Mouse (Mus musculus): ENCODE data around the gene Nudt4. TPM values are rescaled to one million over a fixed set of nuclear protein-coding genes. Genes with fewer than 3 reads are reported as not detected.

Gene Nudt4
- polyA plus RNA-seq, 1 experiment from 2014 or later = 91.2 TPM

DNA sequence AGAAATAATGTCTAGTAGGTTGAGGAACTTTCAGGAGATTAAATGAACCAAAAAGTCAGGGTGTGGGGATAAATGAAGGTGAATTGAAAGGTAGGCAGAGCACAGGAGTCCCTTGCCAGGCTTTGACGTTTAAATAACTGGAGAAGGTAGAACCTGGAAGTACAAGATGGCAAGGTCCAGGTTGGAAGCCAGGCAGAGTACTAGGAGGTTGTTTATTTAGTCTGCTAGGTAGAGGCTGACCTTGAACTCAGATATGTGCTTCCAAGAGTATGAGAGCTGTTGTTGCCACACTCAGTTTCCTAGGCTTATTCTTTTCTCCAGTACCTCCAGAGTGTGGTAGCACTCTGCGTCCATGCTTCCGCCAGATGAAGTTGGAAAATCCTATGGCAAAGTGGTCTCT lies 24.1 kb downstream of the Nudt4 start:
- DNase-seq = no peak
- no peak overlapping the region for H3K4me2 ChIP-seq
- ATAC-seq (ENCODE audit: insufficient read depth) = no peak
- no peak overlapping the region for H3K4me3 ChIP-seq (ENCODE audit: low read depth, low read length)
- no peaks in the 10 kb centered on the region for H3K9me3 ChIP-seq (ENCODE audit: low read depth, low read length)
- H3K4me1 ChIP-seq (ENCODE audit: insufficient read depth) = no peaks in the 10 kb centered on the region
- TF ChIP-seq CTCF (IDR thresholded peaks at IDR 0.05; ENCODE audit: low read depth) = no peak
- peaks cover 20% of the 10 kb centered on the region for H3K36me3 ChIP-seq (ENCODE audit: insufficient read depth)
- H3K9ac ChIP-seq = no peak overlapping the region
- no peaks in the 10 kb centered on the region for H3K27me3 ChIP-seq (ENCODE audit: insufficient read depth, low read length)
- WGBS = 84% methylated on average over 3 of the region's 3 CpGs
- no peak overlapping the region for H3K27ac ChIP-seq (ENCODE audit: low read depth)

DNA sequence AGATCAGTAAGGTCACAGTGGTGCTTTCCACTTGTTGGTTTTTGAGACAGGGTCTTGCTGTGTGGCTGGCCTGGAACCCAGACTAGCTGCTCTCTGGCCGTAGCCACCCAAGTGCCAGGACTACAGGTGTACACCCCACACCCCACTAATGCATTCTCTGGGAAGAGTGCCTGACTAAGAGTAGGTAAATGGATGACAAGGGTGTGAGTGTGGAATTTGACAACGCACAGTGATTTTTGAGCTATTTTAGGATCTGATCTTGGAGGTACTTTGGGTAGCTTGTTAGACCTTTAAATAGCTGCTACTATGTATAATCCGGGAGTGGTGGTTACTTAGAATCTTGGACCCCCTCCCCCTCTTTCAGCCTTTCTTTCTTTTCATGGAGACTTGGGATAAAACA lies 24.7 kb downstream of the Nudt4 start:
- Histone ChIP-seq H3K9me3 (ENCODE audit: low read depth, low read length) (no peaks in the 10 kb centered on the region), H3K27me3 (ENCODE audit: insufficient read depth, low read length) (no peaks in the 10 kb centered on the region), H3K4me1 (ENCODE audit: insufficient read depth) (no peaks in the 10 kb centered on the region), H3K4me2 (no peak overlapping the region), H3K4me3 (ENCODE audit: low read depth, low read length) (no peak overlapping the region), H3K27ac (ENCODE audit: low read depth) (no peak overlapping the region), H3K9ac (no peak overlapping the region), H3K36me3 (ENCODE audit: insufficient read depth) (peaks cover 14% of the 10 kb centered on the region)
- 83% methylated on average over 3 of the region's 3 CpGs for whole genome bisulfite sequencing
- no peak for TF ChIP-seq CTCF (IDR thresholded peaks at IDR 0.05; ENCODE audit: low read depth)
- DNase-seq (no peak), ATAC-seq (ENCODE audit: insufficient read depth) (no peak)

GRCm38 (mm10) chr10:95536222-95536541 lies 27.8 kb downstream of the Nudt4 start:
- Histone ChIP-seq H3K4me3 (ENCODE audit: low read depth, low read length) (no peak overlapping the region), H3K4me1 (ENCODE audit: insufficient read depth) (no peaks in the 10 kb centered on the region), H3K4me2 (no peak overlapping the region), H3K9me3 (ENCODE audit: low read depth, low read length) (no peaks in the 10 kb centered on the region), H3K27me3 (ENCODE audit: insufficient read depth, low read length) (no peaks in the 10 kb centered on the region), H3K27ac (ENCODE audit: low read depth) (no peak overlapping the region), H3K9ac (no peak overlapping the region), H3K36me3 (ENCODE audit: insufficient read depth) (no peaks in the 10 kb centered on the region)
- no peak for DNase-seq
- TF ChIP-seq CTCF (IDR thresholded peaks at IDR 0.05; ENCODE audit: low read depth) = no peak
- WGBS = 72% methylated on average over 6 of the region's 6 CpGs
- no peak for ATAC-seq (ENCODE audit: insufficient read depth)

DNA sequence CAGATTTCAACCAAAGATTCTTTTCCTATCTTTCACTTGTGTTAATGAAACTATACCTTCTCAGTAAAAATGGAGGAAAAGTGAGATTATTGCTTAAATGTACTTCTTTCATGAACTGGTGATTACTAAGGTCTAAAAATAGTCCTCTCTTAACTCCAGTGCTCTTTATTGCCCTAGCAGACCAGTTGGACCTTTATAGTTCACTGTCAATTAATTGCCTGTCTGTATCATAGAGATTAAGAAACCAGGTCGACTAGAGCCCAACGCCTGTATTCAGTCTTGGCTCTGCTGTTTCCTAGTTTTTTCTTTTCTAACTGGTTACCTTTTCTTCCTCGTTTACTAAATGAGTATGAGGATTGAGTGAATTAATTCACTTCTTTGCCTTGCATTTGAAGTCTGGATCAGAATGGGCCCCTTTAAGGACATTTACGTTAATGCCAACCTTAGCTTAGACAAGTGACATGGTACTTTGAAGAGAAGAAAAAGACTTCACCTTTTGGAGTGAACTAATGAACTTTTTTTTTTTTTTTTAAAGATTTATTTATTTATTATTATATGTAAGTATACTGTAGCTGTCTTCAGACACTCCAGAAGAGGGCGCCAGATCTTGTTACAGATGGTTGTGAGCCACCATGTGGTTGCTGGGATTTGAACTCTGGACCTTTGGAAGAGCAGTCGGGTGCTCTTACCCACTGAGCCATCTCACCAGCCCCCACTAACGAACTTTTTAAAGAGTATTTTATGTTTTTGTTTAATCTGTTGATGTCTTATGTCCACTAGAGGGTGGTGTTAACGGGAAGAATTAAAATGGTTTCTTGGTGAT lies 28.3 kb downstream of the Nudt4 start:
- H3K36me3 ChIP-seq (ENCODE audit: insufficient read depth) = no peaks in the 10 kb centered on the region
- TF ChIP-seq CTCF (IDR thresholded peaks at IDR 0.05; ENCODE audit: low read depth) = no peak
- H3K27ac ChIP-seq (ENCODE audit: low read depth) = no peak overlapping the region
- no peak overlapping the region for H3K4me2 ChIP-seq
- no peaks in the 10 kb centered on the region for H3K27me3 ChIP-seq (ENCODE audit: insufficient read depth, low read length)
- DNase-seq = no peak
- no peak for ATAC-seq (ENCODE audit: insufficient read depth)
- no peak overlapping the region for H3K9ac ChIP-seq
- no peaks in the 10 kb centered on the region for H3K4me1 ChIP-seq (ENCODE audit: insufficient read depth)
- no peak overlapping the region for H3K4me3 ChIP-seq (ENCODE audit: low read depth, low read length)
- WGBS = 84% methylated on average over 7 of the region's 8 CpGs
- H3K9me3 ChIP-seq (ENCODE audit: low read depth, low read length) = no peaks in the 10 kb centered on the region

GRCm38 (mm10) chr10:95533382-95533781 lies 30.6 kb downstream of the Nudt4 start:
- Histone ChIP-seq H3K4me3 (ENCODE audit: low read depth, low read length) (no peak overlapping the region), H3K4me2 (no peak overlapping the region), H3K27ac (ENCODE audit: low read depth) (no peak overlapping the region), H3K9me3 (ENCODE audit: low read depth, low read length) (no peaks in the 10 kb centered on the region), H3K27me3 (ENCODE audit: insufficient read depth, low read length) (no peaks in the 10 kb centered on the region), H3K9ac (no peak overlapping the region), H3K4me1 (ENCODE audit: insufficient read depth) (no peaks in the 10 kb centered on the region), H3K36me3 (ENCODE audit: insufficient read depth) (no peaks in the 10 kb centered on the region)
- no peak for DNase-seq
- TF ChIP-seq CTCF (IDR thresholded peaks at IDR 0.05; ENCODE audit: low read depth) = no peak
- no peak for ATAC-seq (ENCODE audit: insufficient read depth)
- 89% methylated on average over 7 of the region's 7 CpGs for WGBS

DNA sequence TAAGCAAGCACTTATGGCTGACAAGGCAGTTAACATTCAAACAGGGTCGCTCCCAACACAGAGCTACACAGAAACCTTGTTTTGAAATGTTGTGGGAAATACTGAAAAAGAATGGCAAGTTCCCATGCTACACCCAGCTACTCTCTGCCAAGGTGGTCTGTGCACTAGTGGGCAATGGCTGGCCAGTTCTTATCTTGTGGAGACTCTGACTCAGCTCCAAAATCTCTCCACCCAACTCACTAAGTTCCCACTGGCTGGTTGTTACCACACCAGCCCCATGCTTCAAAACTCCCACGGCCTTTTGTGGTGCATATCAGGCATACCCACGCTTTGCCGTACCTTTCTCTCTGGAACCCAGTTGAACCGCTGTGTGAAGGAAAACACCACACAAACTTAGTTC lies 31.0 kb downstream of the Nudt4 start:
- Histone ChIP-seq H3K27ac (ENCODE audit: low read depth) (no peak overlapping the region), H3K9me3 (ENCODE audit: low read depth, low read length) (no peaks in the 10 kb centered on the region), H3K9ac (no peak overlapping the region), H3K36me3 (ENCODE audit: insufficient read depth) (no peaks in the 10 kb centered on the region), H3K4me1 (ENCODE audit: insufficient read depth) (no peaks in the 10 kb centered on the region), H3K4me2 (no peak overlapping the region), H3K4me3 (ENCODE audit: low read depth, low read length) (no peak overlapping the region), H3K27me3 (ENCODE audit: insufficient read depth, low read length) (no peaks in the 10 kb centered on the region)
- no peak for ATAC-seq (ENCODE audit: insufficient read depth)
- DNase-seq = no peak
- WGBS = 86% methylated on average over 5 of the region's 5 CpGs
- no peak for TF ChIP-seq CTCF (IDR thresholded peaks at IDR 0.05; ENCODE audit: low read depth)

GRCm38 (mm10) chr10:95530551-95531121 lies 33.3 kb downstream of the Nudt4 start:
- WGBS = 75% methylated on average over 2 of the region's 2 CpGs
- no peak for TF ChIP-seq CTCF (IDR thresholded peaks at IDR 0.05; ENCODE audit: low read depth)
- no peak overlapping the region for H3K9ac ChIP-seq
- H3K36me3 ChIP-seq (ENCODE audit: insufficient read depth) = no peaks in the 10 kb centered on the region
- peaks cover 6% of the 10 kb centered on the region; the same call in 1 of the 2 replicates for H3K4me1 ChIP-seq (ENCODE audit: insufficient read depth)
- H3K27me3 ChIP-seq (ENCODE audit: insufficient read depth, low read length) = no peaks in the 10 kb centered on the region
- no peak overlapping the region for H3K4me3 ChIP-seq (ENCODE audit: low read depth, low read length)
- no peak overlapping the region for H3K27ac ChIP-seq (ENCODE audit: low read depth)
- H3K9me3 ChIP-seq (ENCODE audit: low read depth, low read length) = no peaks in the 10 kb centered on the region
- DNase-seq (no peak), ATAC-seq (ENCODE audit: insufficient read depth) (no peak)
- H3K4me2 ChIP-seq = no peak overlapping the region
